ENCODE assay signal across 15 mouse cellular contexts in genomic region chr4:149155711-149156110, GRCm38 (mm10). TPM values are rescaled to one million over a fixed set of nuclear protein-coding genes. Genes with fewer than 3 reads are reported as not detected.
DNase-seq lines count a peak whose midpoint lies in the region; ATAC-seq lines count a peak whose summit lies in the region.
"Had no signal": no experiment of that assay in that cellular context is flagged by ENCODE, and none has a peak within 500 bp of the region (broad histone marks: within the 10 kb centered on the region; RNA-seq: fewer than 3 reads in every experiment).

No protein-coding gene starts in this region.

- H3K27ac ChIP-seq in liver, embryonic 16.5 days (ENCODE audit: low read length): no peak overlapping the region
- H3K27ac ChIP-seq: embryonic facial prominence, embryonic 10.5 days; kidney, postnatal 0 days; lung, embryonic 15.5 days had no signal

- H3K9ac ChIP-seq in liver, embryonic 16.5 days (ENCODE audit: low read depth, low read length): no peak overlapping the region
- H3K9ac ChIP-seq: lung, embryonic 15.5 days had no signal

- H3K4me3 ChIP-seq in liver, embryonic 16.5 days (ENCODE audit: low read depth, low read length): no peak overlapping the region
- H3K4me3 ChIP-seq: embryonic facial prominence, embryonic 10.5 days; lung, embryonic 15.5 days had no signal

- H3K9me3 ChIP-seq in liver, embryonic 16.5 days (replicated peaks; ENCODE audit: control insufficient read depth, low read length): no peaks in the 10 kb centered on the region
- H3K9me3 ChIP-seq: lung, embryonic 15.5 days had no signal

- H3K4me2 ChIP-seq in liver, embryonic 16.5 days (ENCODE audit: low read depth, low read length): no peak overlapping the region
- H3K4me2 ChIP-seq: lung, embryonic 15.5 days had no signal

- 74% methylated on average over 6 of the region's 6 CpGs for WGBS in liver, embryonic 16.5 days (ENCODE audit: insufficient replicate concordance)

- no peaks in the 10 kb centered on the region for H3K27me3 ChIP-seq in liver, embryonic 16.5 days (ENCODE audit: control insufficient read depth, insufficient read depth, low read depth, low read length)
- H3K27me3 ChIP-seq: lung, embryonic 15.5 days had no signal

- peaks cover under 1% of the 10 kb centered on the region; the same call in 1 of the 2 replicates for H3K4me1 ChIP-seq in liver, embryonic 16.5 days (ENCODE audit: control insufficient read depth, low read depth, low read length)
- H3K4me1 ChIP-seq: embryonic facial prominence, embryonic 10.5 days; lung, embryonic 15.5 days had no signal

- H3K36me3 ChIP-seq in liver, embryonic 16.5 days (ENCODE audit: control insufficient read depth, insufficient read depth): peaks cover 56% of the 10 kb centered on the region

- peak; percentile 86 for ATAC-seq in common myeloid progenitor, adult 5-6 weeks (replicated peaks; ENCODE audit: low read depth, poor library complexity, severe bottlenecking)
- peak; percentile 45 for ATAC-seq in liver, embryonic 16.5 days (ENCODE audit: low read depth)

- peak; percentile 66 for DNase-seq in layer of hippocampus, adult 9-11 months
- no peak for DNase-seq in layer of hippocampus, adult 11-12 months (ENCODE audit: low spot score)
- peak; percentile 63 to 68 for DNase-seq in monocyte, adult 2 months (ENCODE audit: low read depth in 1 of 2, low spot score in 2 of 2)
- no peak for DNase-seq in right cerebral cortex, postnatal 14 days
- no peak for DNase-seq in kidney, adult 8-10 months
- no peak for DNase-seq in urinary bladder, postnatal 36 days (ENCODE audit: low spot score in 2 of 2)
- DNase-seq: cerebellum, postnatal 10 days; heart, postnatal 14 days; right cerebral cortex, postnatal 25 days; thymus, adult 18-20 months had no signal

RNA-seq across cellular contexts. Expression of gene Pgd, which starts 10.9 kb away (rescaled TPM):
- total RNA-seq in common myeloid progenitor, adult 5-6 weeks (2017): 47.9 and 56.8 TPM in 2 replicates
- polyA plus RNA-seq in liver, embryonic 16.5 days (2015; fragmentation: Nextera tagmentation; extraction: Ambion mirVana): 64.0 and 69.6 TPM in 2 replicates

RNA-seq across cellular contexts. Expression of gene Cenps, which starts 18.3 kb away (rescaled TPM):
- total RNA-seq in common myeloid progenitor, adult 5-6 weeks (2017): 16.2 and 32.3 TPM in 2 replicates
- polyA plus RNA-seq in liver, embryonic 16.5 days (2015; fragmentation: Nextera tagmentation; extraction: Ambion mirVana): 10.6 and 12.3 TPM in 2 replicates

RNA-seq across cellular contexts. Expression of gene Cort, which starts 29.1 kb away (rescaled TPM):
- not detected in 2 replicates for total RNA-seq in common myeloid progenitor, adult 5-6 weeks (2017)
- polyA plus RNA-seq in liver, embryonic 16.5 days (2015; fragmentation: Nextera tagmentation; extraction: Ambion mirVana): not detected in 2 replicates

RNA-seq across cellular contexts. Expression of gene Dffa, which starts 51.8 kb away (rescaled TPM):
- 19.1 and 22.9 TPM in 2 replicates for total RNA-seq in common myeloid progenitor, adult 5-6 weeks (2017)
- 16.0 and 17.0 TPM in 2 replicates for polyA plus RNA-seq in liver, embryonic 16.5 days (2015; fragmentation: Nextera tagmentation; extraction: Ambion mirVana)

RNA-seq across cellular contexts. Expression of gene Pex14, which starts 56.0 kb away (rescaled TPM):
- total RNA-seq in common myeloid progenitor, adult 5-6 weeks (2017): 11.9 and 12.1 TPM in 2 replicates
- 28.7 and 31.1 TPM in 2 replicates for polyA plus RNA-seq in liver, embryonic 16.5 days (2015; fragmentation: Nextera tagmentation; extraction: Ambion mirVana)

Comparison
In these comparisons a context has a peak if more than half of its experiments do, and no peak if none do; other contexts are left out.
1. DNase-seq: peak in layer of hippocampus, adult 9-11 months (single experiment) and monocyte, adult 2 months (2 of 2); none in layer of hippocampus, adult 11-12 months (single experiment), right cerebral cortex, postnatal 14 days (single experiment), kidney, adult 8-10 months (0 of 2) and urinary bladder, postnatal 36 days (0 of 2).